Mouse (Mus musculus) kidney, adult 11 months (tissue): ENCODE results near the gene Steap4.

Experiments used
- DNase-seq: peaks from one replicate; pipeline ENCODE4 v3.0.0; 2022

Steap4 gene

GRCm38 (mm10) chr5:7993766-7994165 lies 33.5 kb downstream of the Steap4 start:
- DNase-seq, result no peak

- no peak for DNase-seq
Observed at GRCm38 (mm10) chr5:7995288-7995897, 35.1 kb downstream of the Steap4 start.

- no peak for DNase-seq
Observed at GRCm38 (mm10) chr5:7996401-7997044, 36.3 kb downstream of the Steap4 start.

- no peak for DNase-seq
Observed at GRCm38 (mm10) chr5:7997086-7997485, 36.8 kb downstream of the Steap4 start.

- no peak for DNase-seq
Observed at GRCm38 (mm10) chr5:8000466-8000865, 40.2 kb downstream of the Steap4 start.

- DNase-seq, result no peak
Observed at GRCm38 (mm10) chr5:8002827-8003226, 42.6 kb downstream of the Steap4 start.

- DNase-seq, result no peak
Observed at GRCm38 (mm10) chr5:8013276-8013675, 53.0 kb downstream of the Steap4 start.
